Mouse (Mus musculus) olfactory bulb, adult 2 months (tissue): ENCODE results near the gene Cit.

Experiments
- CTCF ChIP-seq: fragments of 200-500 bp; IDR thresholded peaks from 2 replicates; pipeline ENCODE4 v1.5.1; 2012; ENCODE audit warnings: low read depth, mild to moderate bottlenecking, low read length, moderate library complexity; ENCODE audit not compliant: insufficient read depth
- POLR2A ChIP-seq: fragments of 200-500 bp; IDR thresholded peaks from 2 replicates; pipeline ENCODE4 v1.6.1; 2012; ENCODE audit warnings: mild to moderate bottlenecking, low read depth, low read length, moderate library complexity; ENCODE audit not compliant: insufficient read depth

DNA sequence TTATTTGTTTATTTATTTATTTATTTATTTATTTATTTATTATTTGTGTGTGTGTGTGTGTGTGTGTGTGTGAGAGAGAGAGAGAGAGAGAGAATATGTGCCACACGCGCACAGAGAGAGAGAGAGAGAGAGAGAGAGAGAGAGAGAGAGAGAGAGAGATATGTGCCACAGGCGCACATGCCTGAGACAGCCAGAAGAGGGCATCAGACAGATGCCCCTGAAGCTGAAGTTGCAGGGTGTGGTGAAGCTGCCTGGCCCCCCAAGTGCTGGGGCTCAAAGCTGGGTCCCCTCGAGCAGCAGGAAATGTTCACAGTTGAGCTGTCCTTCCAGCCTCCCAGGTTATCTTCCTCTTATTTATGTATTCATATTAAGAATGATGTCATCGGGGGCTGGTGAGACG is 32.3 kb downstream of the Cit start:
- TF ChIP-seq CTCF (no peak), POLR2A (no peak)
